Mouse (Mus musculus): ENCODE measurements around the gene Rab2b.

DNA sequence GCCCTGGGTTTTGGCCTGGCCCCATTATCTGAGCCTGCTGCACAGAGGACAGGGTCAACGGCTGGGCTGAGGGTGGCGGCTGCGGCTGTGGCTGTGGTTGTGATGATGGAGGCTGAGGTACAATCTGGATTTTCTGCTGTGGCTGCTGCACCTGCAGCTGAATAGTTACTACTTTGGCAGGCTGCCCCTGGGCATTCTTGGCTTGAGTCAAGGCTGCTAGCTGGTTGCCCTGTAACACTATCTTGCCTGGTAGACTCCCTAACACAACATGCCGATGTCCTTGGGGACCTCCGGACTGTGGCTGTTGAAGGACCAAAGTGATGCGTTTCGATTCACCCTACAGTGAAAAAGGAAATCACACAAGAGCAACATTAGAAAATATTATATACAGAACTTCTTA is 44.2 kb downstream of the Rab2b start:
- TF ChIP-seq CTCF (IDR thresholded peaks at IDR 0.05; ENCODE audit: low read depth) (no peak), EP300 (IDR thresholded peaks at IDR 0.05; ENCODE audit: low read depth) (no peak)
